Mouse (Mus musculus): ENCODE data around the gene Zmym3.
A peak's percentile ranks its signal among the peaks of the same experiment; 100 is the strongest.

Gene Zmym3

GRCm38 (mm10) chrX:101420700-101421095 is at the start of gene Zmym3:
TSS of gene Zmym3 (minus strand) at chrX:101420849.
- DNase-seq (ENCODE audit: low spot score) = no peak

- DNase-seq (ENCODE audit: low spot score) = no peak
Measured at GRCm38 (mm10) chrX:101451591-101451990, 30.9 kb upstream of the Zmym3 start.

GRCm38 (mm10) chrX:101451147-101451546 is 30.5 kb upstream of the Zmym3 start:
- no peak for DNase-seq (ENCODE audit: low spot score)

GRCm38 (mm10) chrX:101448886-101449475 is 28.3 kb upstream of the Zmym3 start, which contains the start of gene Itgb1bp2:
TSS of gene Itgb1bp2 (plus strand) at chrX:101449088.
- DNase-seq (ENCODE audit: low spot score) = no peak

GRCm38 (mm10) chrX:101429976-101430375 is 9.3 kb upstream of the Zmym3 start:
- peak; percentile 7 for DNase-seq (ENCODE audit: low spot score)

DNA sequence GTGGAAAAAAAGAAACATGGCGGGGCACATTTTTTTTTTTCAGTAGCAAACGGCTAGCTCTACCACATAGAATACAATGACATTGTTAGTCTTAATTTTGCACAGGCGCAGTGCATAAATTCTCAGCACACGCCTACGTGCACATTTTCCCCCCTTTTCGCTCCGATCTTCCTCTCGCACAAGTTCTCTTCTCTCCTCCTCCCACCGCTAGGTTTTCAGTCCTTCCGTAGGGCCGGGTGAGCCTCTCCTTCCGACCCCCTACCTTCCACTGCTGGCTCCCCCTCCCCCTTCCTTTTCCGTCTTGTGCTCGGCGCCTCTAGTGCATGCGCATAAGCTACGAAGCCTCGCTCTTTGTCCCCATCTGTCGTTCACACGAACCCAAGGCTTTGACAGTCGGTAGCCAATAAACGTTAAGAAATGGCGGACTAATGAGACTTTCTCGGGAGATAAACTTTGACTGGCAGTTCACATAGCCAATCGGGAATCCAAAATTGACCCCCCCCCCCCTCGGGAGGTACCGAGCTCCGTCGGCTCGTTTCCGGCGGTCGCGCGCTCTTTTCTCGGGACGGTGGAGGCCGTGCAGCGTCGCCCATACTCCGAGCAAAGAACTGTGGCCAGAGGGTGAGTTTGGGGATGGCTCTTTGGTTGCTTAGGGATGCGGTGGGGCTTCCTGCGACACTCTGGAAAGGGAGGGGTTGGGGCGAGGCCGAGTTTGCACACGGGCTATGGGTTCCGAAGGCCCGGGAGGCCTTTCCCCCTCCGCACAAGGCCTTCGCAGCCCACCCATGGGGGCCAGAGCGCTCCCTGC is 8.7 kb upstream of the Zmym3 start, which contains the start of gene Nono:
TSS of gene Nono (plus strand) at position 177 of the 808 bp plus-strand sequence.
- DNase-seq (ENCODE audit: low spot score) = peak; percentile 80

- DNase-seq (ENCODE audit: low spot score) = no peak
Measured at GRCm38 (mm10) chrX:101428785-101429141, 8.1 kb upstream of the Zmym3 start.

DNA sequence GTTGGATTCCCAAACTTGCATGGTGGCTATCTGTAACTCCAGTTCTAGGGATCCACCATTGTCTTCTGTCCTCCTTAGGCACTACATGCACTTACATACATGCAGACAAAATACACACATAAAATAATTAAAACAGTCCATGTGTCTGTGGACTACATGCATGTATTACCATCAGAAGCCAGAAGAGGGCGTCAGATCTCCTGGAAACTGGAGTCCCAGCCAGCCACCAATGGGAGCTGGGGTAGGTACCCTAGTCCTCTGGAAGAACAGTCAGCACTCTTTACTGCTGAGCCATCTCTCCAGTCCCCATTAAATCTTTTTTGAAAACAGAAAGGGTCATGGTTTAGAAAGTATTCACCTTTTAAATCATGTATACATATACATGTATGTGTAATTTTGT is 7.1 kb upstream of the Zmym3 start:
- DNase-seq (ENCODE audit: low spot score) = peak; percentile 20

GRCm38 (mm10) chrX:101423462-101423861 is 2.8 kb upstream of the Zmym3 start:
- DNase-seq (ENCODE audit: low spot score) = no peak

- DNase-seq (ENCODE audit: low spot score) = peak; percentile 86
Measured at GRCm38 (mm10) chrX:101419725-101420699, 637 bp downstream of the Zmym3 start.

GRCm38 (mm10) chrX:101418946-101419724 is 1.5 kb downstream of the Zmym3 start:
- peak; percentile 32 for DNase-seq (ENCODE audit: low spot score)

DNA sequence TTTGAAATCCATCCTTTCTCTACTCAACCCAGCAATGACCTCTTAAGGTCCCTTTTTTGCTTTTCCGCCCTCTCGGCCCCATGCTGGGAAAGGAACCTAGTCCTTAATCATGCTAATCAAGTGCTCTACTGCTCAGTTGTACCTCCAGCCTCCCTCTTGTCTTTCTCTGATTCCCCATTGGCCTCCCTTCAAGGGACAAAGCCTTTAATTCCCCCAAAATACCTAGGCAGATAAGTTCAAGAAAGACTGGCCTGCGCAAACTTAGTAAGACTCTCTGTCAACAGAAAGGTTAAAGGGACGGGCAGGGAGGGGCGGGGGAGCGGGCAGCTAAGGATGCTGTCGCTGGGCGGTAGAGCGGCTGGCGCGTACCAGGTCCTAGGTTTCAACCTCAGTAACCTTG is 24.2 kb downstream of the Zmym3 start:
- no peak for DNase-seq (ENCODE audit: low spot score)

DNA sequence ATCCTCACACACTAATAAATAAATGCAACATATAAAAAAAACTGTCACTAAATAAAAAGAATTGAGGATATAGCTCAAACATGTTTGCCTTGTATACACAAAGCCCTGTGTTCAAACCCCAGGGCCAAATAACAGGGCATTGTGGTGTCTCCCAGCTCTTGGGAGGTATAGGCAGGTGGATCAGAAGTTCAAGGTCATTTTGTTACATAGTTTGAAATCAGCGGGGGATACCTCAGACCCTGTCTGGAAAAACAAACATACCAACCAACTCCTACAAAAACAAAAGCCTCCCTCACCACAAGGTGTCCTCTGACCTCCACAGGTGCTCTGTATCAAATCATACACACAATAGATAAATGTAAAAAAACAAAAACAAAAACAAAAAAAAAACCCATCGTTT is 26.3 kb downstream of the Zmym3 start:
- DNase-seq (ENCODE audit: low spot score) = no peak

GRCm38 (mm10) chrX:101388866-101389537 is 31.6 kb downstream of the Zmym3 start:
- no peak for DNase-seq (ENCODE audit: low spot score)

- DNase-seq (ENCODE audit: low spot score) = no peak
Measured at GRCm38 (mm10) chrX:101386222-101386621, 34.4 kb downstream of the Zmym3 start.

DNA sequence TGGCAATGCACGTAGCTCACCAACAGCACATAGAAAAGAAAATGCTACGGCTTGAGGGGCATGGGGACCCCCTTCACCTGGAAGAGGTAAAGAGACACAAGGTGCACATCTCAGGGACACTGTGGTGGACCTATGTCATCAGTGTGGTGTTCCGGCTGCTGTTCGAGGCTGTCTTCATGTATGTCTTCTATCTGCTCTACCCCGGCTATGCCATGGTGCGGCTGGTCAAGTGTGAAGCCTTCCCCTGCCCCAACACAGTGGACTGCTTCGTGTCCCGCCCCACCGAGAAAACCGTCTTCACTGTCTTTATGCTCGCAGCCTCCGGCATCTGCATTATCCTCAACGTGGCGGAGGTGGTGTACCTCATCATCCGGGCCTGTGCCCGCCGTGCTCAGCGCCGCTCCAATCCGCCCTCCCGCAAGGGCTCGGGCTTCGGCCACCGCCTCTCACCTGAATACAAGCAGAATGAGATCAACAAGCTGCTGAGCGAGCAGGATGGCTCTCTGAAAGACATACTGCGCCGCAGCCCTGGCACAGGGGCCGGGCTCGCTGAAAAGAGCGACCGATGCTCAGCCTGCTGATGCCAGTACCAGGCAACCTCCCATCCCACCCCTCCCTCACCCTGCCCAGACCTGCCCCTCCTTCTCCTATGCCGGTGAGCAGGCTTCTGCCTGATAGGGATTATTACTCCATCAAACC is 36.1 kb downstream of the Zmym3 start:
- DNase-seq (ENCODE audit: low spot score) = no peak

- DNase-seq (ENCODE audit: low spot score) = no peak
Measured at GRCm38 (mm10) chrX:101383455-101383854, 37.2 kb downstream of the Zmym3 start.

DNA sequence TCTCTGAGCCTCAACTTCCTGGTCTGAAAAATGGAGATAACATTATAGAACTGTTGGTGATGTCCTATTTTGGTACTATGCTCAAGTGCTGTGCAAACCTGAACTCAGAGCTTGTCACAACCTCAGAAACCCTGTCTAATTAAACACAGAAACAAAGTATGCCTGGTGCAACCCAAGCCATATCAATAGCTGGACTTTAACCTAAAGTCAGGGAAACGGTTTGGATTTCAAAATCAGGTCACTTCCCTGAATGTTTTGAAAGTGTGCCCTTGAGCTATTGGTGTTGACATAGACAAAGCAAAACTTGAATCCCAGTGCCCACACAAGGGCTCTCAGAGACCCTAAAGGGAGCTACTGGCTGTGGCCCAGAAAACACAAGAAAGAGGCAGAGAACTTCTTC is 40.9 kb downstream of the Zmym3 start:
- DNase-seq (ENCODE audit: low spot score) = no peak

DNA sequence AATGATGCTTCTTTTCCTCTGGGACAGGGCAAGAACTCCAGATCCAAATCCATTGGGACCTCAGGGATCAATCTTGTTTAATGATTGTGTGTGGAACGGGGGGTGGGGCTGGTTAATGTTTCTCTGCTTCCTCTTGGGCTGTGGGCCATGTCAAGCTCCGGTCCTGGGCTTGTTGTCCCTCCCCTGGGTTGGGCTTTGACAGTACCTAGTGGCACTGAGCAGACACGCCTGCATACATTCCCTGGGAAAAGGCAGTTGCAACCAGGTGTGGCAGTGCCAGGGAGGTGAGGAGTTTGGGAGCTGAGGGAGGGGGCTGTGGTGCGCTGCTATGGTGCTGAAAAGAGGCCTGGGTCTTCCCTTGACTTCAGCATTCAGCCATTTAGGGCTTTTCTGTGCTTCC is 43.6 kb downstream of the Zmym3 start:
- DNase-seq (ENCODE audit: low spot score) = peak; percentile 14

GRCm38 (mm10) chrX:101376190-101376968 is 44.3 kb downstream of the Zmym3 start, which contains the start of gene Gjb1:
TSS of gene Gjb1 (plus strand) at chrX:101376378.
- DNase-seq (ENCODE audit: low spot score) = no peak

Measured in urinary bladder, postnatal 14 days (tissue).